Mouse (Mus musculus) telencephalon, adult 2 months (tissue): ENCODE results near the gene Xylt1.

Experiments
- DNase-seq: peaks from one replicate; pipeline ENCODE4 v3.0.0-alpha.2; 2011; ENCODE audit warnings: low read depth, low spot score

The Xylt1 gene

DNA sequence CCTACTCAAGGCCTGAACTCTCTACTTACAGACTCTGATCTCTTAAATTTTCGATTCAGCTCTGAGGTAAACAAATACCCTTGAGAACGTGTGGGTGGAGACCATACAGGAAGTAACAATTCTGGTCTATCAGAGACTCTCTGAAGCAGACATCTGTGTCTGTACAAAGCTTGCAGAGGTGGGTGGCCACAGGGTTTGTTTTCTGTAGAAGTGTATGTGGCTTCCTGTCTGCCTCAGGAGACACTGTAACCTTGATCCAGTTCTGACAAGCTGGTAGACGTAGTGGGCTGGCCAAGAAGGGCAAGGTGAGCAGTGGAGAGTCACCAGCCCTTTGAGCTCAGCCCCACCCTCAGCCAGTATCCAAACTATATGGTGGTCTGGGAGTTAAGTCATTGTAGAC is 233.0 kb downstream of the Xylt1 start:
- DNase-seq = no peak

- DNase-seq = no peak
Observed at GRCm38 (mm10) chr7:117614346-117614745, 233.6 kb downstream of the Xylt1 start.

GRCm38 (mm10) chr7:117614851-117615250 is 234.1 kb downstream of the Xylt1 start:
- DNase-seq = no peak

DNA sequence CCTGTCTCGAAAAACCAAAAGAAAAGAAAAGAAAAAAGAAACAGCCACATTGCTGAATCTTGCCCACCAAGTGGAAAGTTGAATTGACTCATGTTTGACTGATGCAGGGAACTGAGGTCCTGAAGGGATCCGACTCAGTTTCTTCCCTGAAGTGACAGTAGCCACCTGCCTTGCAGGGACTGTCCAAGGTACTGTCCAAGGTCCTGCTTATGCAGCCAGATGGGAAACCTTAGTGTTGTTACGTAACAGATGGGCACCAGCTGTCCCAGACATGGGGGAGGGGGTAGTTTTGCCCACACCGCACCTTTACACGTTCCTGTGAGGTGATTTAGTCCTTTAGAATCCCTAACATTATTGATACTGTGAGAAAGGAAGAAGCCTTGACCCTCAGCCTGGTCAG is 235.5 kb downstream of the Xylt1 start:
- DNase-seq = no peak

- DNase-seq = no peak
Observed at GRCm38 (mm10) chr7:117618715-117619150, 238.0 kb downstream of the Xylt1 start.

DNA sequence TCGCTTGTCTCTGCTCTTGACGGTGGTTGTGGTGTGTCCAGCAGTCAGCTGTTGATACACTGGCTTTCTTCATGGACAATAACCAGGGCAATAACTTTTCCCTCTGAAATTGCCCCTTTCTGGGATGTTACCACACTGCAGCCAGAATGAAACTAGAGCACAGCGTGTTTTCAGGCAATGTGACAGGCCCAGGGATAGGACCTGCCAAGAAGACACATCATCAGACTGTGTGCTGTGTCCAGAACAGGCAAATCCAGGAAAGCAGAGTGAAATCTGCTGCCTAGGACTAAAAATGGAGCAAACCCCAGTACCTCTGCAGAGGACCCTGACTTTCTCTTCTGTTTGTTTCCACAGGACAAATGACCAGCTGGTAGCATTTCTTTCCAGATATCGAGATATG is 240.8 kb downstream of the Xylt1 start:
- DNase-seq = no peak

- no peak for DNase-seq
Observed at GRCm38 (mm10) chr7:117622769-117623168, 242.0 kb downstream of the Xylt1 start.

- DNase-seq = no peak
Observed at GRCm38 (mm10) chr7:117628791-117629190, 248.0 kb downstream of the Xylt1 start.

DNA sequence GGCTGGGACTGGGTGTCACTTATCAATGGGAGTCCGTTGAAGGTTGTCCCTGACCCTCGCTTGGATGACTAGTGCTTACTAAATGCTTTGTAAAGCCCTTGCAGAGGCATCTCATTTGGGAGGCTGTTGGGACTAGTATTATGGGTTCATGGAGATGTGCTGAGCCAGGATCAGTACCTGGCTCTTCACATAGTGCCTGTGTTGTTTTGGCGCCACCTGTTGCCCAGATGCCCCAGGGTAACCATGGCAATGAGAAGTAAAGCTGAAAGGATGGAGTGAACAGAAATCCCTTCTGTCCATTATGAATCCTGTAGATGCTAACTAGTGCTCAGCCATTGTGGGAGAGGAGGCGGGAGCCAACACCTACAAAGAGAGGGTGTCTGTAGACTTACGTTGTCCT is 249.9 kb downstream of the Xylt1 start:
- DNase-seq = no peak

DNA sequence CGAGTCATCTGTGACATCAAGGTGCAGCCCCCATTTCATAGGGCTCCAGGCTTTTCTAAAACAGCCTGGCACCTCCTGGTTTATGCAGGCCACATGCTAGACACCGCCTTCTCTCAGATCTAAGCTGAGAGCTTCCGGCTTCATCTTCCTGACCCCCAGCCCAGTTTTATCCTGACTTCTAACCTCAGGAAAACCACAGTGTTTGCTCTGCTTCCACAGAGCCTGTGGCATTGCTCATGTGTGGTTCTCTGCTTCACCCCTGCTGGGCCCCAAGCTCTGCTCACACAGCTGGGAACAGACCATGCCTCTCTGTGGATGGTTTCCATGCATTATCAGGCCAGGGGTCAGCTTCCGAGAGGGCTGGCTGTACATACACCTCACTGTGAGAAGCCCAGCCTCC is 254.8 kb downstream of the Xylt1 start:
- DNase-seq = no peak

DNA sequence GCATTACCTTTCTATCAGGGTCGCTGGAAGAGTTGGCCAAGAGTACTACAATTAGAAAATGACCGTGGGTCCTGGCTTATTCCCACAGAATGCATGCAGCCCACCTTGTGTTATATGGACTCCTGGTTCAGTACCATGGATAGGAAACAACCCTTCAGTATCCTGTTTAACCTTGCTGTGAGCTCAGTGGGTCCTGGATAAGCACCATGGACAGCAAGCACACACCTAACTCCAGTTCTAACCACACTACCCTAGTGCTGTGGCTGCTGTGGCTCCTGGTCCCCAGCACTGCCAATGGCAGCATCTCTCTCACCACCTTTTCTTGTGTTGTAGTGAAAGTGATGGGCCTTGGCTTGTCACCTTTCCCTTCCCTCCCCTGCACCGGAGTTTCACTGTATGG is 255.9 kb downstream of the Xylt1 start:
- DNase-seq = no peak

DNA sequence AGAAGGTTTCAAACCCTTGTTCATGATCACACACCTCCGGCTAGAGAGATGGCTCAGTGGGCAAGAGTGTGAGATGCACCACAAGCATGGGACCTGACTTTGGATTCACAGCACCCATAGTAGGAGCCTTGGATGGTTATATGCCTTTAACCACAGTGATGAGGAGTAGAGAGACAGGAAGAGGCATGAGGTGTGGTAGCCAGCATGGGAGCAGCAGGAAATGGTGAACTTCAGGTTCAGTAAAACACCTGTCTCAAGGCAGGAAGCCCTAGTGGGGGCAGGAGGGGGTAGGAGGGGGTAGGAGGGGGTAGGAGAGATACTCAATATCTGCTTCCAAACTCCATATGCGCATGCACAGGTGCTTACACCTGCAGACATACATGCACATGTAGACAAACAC is 257.2 kb downstream of the Xylt1 start:
- DNase-seq = no peak

GRCm38 (mm10) chr7:117652637-117653036 is 271.9 kb downstream of the Xylt1 start:
- DNase-seq = no peak

DNA sequence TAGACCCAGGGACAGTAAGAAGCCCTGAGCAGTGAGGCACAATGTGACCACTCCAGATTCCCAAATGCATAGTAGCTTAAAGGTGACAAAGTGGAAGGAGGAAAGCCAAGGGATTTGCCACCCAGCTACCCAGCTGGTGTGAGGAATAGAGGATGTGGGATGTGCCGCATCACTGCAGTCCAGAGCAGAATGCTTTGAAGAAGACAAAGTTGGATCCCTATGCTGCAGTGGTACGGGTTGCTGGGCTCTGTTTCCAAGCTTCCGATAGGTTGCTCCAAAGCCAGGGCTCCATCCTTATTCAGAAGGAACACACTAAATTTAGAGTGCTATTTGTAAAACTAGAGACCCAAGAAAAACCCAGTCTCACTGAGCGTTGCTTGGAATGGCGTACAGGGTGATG is 275.0 kb downstream of the Xylt1 start:
- peak; percentile 41 for DNase-seq

GRCm38 (mm10) chr7:117658180-117658579 is 277.4 kb downstream of the Xylt1 start:
- peak; percentile 35 for DNase-seq

- peak; percentile 53 for DNase-seq
Observed at GRCm38 (mm10) chr7:117658739-117659138, 278.0 kb downstream of the Xylt1 start.

- DNase-seq = no peak
Observed at GRCm38 (mm10) chr7:117667286-117667685, 286.5 kb downstream of the Xylt1 start.

DNA sequence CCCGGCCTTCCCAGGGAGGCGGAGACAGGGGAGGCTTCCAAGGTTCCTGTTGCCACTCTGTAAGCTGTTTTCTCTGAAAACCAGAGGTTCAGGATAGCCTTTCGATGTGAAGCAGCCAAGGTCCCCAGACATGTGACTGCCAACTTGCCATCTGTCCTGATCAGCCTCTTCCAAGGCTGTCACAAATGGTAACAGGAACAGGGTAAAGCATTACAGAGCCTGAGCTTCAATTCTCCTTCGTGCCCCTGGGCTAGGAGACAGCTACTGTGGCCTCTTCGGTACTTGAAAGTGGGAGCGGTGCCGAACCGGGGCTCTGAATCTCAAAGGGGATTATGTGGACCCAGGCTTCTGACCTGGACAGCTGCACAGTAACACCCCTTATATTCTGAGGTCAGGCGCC is 287.4 kb downstream of the Xylt1 start:
- no peak for DNase-seq

DNA sequence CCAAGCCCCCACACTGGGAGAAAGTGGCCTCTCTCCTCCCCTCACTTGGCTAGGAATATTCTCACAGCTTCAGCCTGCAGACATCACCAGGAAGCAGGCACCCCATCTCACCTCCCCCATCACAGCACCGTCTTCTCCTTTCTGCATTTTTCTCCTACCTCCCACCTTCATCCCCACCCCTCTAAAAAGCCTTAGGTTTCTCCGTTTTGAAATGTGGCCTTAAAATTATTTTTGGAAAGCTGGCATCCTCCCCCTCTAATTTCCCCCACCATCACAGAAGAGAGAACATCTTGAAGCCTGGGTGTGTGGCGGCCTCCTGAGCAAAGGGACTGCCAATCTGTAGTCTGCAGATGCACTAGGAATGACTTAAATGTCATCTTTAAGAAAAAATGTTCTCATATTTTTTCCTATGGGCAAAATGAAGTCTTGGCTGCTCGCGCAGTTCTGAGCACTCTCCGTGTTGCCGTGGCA is 291.4 kb downstream of the Xylt1 start:
- DNase-seq = peak; percentile 96

- DNase-seq = no peak
Observed at GRCm38 (mm10) chr7:117686120-117686996, 305.6 kb downstream of the Xylt1 start.

DNA sequence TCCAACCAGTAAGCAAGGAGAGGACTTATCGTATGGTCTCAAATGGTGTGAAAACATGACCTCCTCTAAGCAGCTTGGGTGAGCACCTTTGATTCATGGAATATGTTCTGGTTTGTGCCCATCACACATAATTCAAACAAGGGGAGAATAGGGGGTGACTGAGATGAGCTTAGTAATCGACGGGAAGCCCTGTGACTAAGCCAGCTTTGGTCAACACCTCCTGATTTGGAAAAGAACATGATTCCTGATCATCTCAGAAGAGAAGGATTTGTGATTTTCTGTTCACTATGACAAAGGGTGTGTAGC is 306.2 kb downstream of the Xylt1 start:
- no peak for DNase-seq

DNA sequence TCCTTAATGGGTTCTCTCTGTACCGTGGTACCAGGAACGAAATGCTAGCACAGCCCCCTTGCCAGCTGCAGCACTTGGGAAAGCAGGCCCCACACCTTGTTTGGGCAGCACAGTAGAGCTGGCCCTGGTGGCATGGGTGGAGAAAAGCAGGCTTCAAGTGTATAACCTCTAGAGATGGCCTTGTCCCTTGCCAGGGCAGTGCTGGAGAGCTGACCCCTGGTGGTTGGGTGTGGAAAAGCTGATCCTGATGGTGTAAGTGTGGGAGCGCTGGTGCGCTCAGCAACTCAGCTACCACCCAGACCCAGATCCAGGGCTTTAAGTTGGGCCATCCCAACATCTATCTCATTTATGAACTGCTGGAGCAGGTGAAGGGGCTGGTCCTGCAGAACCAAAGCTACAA is 314.8 kb downstream of the Xylt1 start:
- no peak for DNase-seq

DNA sequence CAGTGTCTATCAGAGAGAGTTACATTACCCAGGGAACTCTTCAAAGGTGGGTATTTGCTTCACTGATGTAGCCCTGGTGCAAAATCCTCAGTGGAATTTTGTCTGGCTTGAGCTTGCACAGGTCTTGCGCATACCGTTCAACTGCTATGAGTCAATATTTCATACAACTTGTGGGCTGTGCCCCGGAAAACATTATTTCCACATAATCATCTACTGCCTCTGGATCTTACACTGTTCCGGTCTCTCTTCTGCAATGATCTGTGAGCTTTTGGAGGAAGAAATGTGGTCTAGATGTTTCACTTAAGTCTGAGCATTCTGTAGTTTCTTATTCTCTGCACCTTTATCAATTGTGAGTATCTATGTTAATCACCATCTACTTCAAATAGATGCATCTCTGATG is 316.9 kb downstream of the Xylt1 start:
- DNase-seq = no peak
